Mouse (Mus musculus) CH12.LX (cell line): ENCODE data around the gene Bdh1.

Experiments
- BHLHE40 ChIP-seq: IDR thresholded peaks from 2 replicates; pipeline ENCODE4 v1.6.1; 2011; ENCODE audit warnings: mild to moderate bottlenecking, low read depth, low read length, improper control_type of control experiment
- CHD2 ChIP-seq: IDR thresholded peaks from 2 replicates; pipeline ENCODE4 v1.6.1; 2011; ENCODE audit warnings: low read length, improper control_type of control experiment
- CTCF ChIP-seq, 2 experiments: IDR thresholded peaks in 1 of 2; conservative IDR thresholded peaks in 1 of 2; 2 replicates each; pipeline ENCODE4 v1.5.1; 2011 to 2012; ENCODE audit warnings: low read depth in 2 of 2, low read length in 2 of 2, improper control_type of control experiment in 1 of 2, inconsistent platforms in 1 of 2, mild to moderate bottlenecking in 1 of 2, moderate library complexity in 1 of 2
- E2F4 ChIP-seq: IDR thresholded peaks from 2 replicates; pipeline ENCODE4 v1.6.1; 2011; ENCODE audit warnings: low read depth, low read length, improper control_type of control experiment; ENCODE audit not compliant: insufficient replicate concordance
- EP300 ChIP-seq: IDR thresholded peaks from 2 replicates; pipeline ENCODE4 v1.6.1; 2011; ENCODE audit warnings: low read length, improper control_type of control experiment
- JUND ChIP-seq: conservative IDR thresholded peaks from 2 replicates; pipeline ENCODE4 v1.6.1; 2011; ENCODE audit warnings: low read depth, low read length, improper control_type of control experiment
- MAFK ChIP-seq: IDR thresholded peaks from 2 replicates; pipeline ENCODE4 v1.6.1; 2011; ENCODE audit warnings: low read length, improper control_type of control experiment; ENCODE audit not compliant: insufficient replicate concordance
- MXI1 ChIP-seq: IDR thresholded peaks from 2 replicates; pipeline ENCODE4 v1.6.1; 2011; ENCODE audit warnings: mild to moderate bottlenecking, low read depth, low read length, improper control_type of control experiment
- MYC ChIP-seq: IDR thresholded peaks from 2 replicates; pipeline ENCODE4 v1.6.1; 2011; ENCODE audit warnings: low read depth, mild to moderate bottlenecking, improper control_type of control experiment, low read length
- POLR2A ChIP-seq: IDR thresholded peaks from 2 replicates; pipeline ENCODE4 v1.6.1; 2011; ENCODE audit warnings: low read depth, mild to moderate bottlenecking, improper control_type of control experiment, low read length
- TBP ChIP-seq: conservative IDR thresholded peaks from 2 replicates; pipeline ENCODE4 v1.6.1; 2011; ENCODE audit warnings: low read depth, low read length, improper control_type of control experiment
- TCF12 ChIP-seq: IDR thresholded peaks from 2 replicates; pipeline ENCODE4 v1.6.1; 2014; ENCODE audit warnings: low read depth, mild to moderate bottlenecking, inconsistent platforms, low read length, improper control_type of control experiment
- USF1 ChIP-seq: IDR thresholded peaks from 2 replicates; pipeline ENCODE4 v1.6.1; 2014; ENCODE audit warnings: low read depth, mild to moderate bottlenecking, inconsistent platforms, low read length, improper control_type of control experiment
- ZMIZ1 ChIP-seq: IDR thresholded peaks from 2 replicates; pipeline ENCODE4 v1.6.1; 2012; ENCODE audit warnings: low read depth, mild to moderate bottlenecking, inconsistent platforms, low read length, improper control_type of control experiment

DNA sequence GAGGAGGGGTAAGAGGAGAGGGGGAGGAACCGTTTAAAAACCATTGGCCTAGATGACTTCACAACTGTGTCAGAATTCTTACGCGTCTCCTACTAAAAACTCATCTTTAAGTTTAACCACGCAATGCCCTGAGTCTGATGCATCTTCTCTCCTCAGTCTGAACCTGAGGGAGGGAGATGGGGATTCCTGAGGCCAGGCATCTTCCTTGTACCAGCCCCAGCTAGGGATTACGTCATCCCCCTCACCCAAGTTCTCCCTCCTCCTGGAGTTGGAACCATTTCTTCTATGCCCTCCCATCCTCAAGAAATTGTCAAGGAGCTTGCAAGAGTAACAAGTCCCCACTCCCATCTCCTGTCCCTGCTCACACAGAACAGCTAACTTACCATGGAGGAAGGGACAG, 44.0 kb downstream of the Bdh1 start:
- TF ChIP-seq CTCF (conservative IDR thresholded peaks at IDR 0.05 in 1 of 2, IDR thresholded peaks at IDR 0.05 in 1 of 2; ENCODE audit: low read depth in 2 of 2, low read length in 2 of 2) (no peak), POLR2A (no peak), E2F4 (no peak), BHLHE40 (no peak), USF1 (no peak), EP300 (no peak), MAFK (no peak), ZMIZ1 (no peak), MYC (no peak), MXI1 (no peak), CHD2 (no peak), TCF12 (no peak), JUND (no peak), TBP (no peak)
